Mouse (Mus musculus): ENCODE measurements around the gene Accs. TPM values are rescaled to one million over a fixed set of nuclear protein-coding genes. Genes with fewer than 3 reads are reported as not detected.

Gene Accs
- total and polyA plus RNA-seq, 3 experiments = 5.7 to 6.7 (median 6.2) TPM

GRCm38 (mm10) chr2:93891611-93892280 is 42.0 kb upstream of the Accs start:
- Histone ChIP-seq H3K27ac (ENCODE audit: insufficient read depth, low read depth) (no peak overlapping the region), H3K4me3 (replicated peaks in 1 of 3; ENCODE audit: low read depth in 2 of 3, low read length in 2 of 3, poor library complexity in 1 of 3) (no peak overlapping the region)

GRCm38 (mm10) chr2:93890143-93890542 is 40.4 kb upstream of the Accs start:
- dilution Hi-C loops (cut with MboI; ENCODE audit: extremely low pct_ligation_motif_present, extremely low pct_unique_long_range_greater_than_20kb, low sequenced_read_pairs) (no loop called here), in situ Hi-C loops (cut with MboI; ENCODE audit: low pct_ligation_motif_present, low pct_unique_long_range_greater_than_20kb, low sequenced_read_pairs) (no loop called here)
- Histone ChIP-seq H3K9ac (ENCODE audit: insufficient read depth, low read depth) (no peak overlapping the region), H3K4me3 (replicated peaks in 1 of 3; ENCODE audit: low read depth in 2 of 3, low read length in 2 of 3, poor library complexity in 1 of 3) (no peak overlapping the region), H3K27me3 (replicated peaks) (peaks cover 2% of the 10 kb centered on the region), H3K27ac (ENCODE audit: insufficient read depth, low read depth) (no peak overlapping the region), H3K9me3 (replicated peaks; ENCODE audit: low read length) (no peaks in the 10 kb centered on the region), H3K36me3 (replicated peaks in 1 of 2; ENCODE audit: control insufficient read depth in 1 of 2, insufficient read depth in 1 of 2, low read length in 1 of 2) (no peaks in the 10 kb centered on the region), H3K4me2 (ENCODE audit: insufficient read depth, low read depth, poor library complexity, severe bottlenecking) (no peak overlapping the region), H3K79me2 (replicated peaks; ENCODE audit: control insufficient read depth, extremely low read depth, insufficient read depth, poor library complexity, severe bottlenecking) (no peaks in the 10 kb centered on the region), H3K4me1 (ENCODE audit: control insufficient read depth in 1 of 2, insufficient read depth in 2 of 2) (peaks cover 6 to 10% of the 10 kb centered on the region in 2 experiments; a peak in 2 of 4 replicates)
- no peak for DNase-seq (ENCODE audit: extremely low read depth)
- TF ChIP-seq KAT2A (IDR thresholded peaks at IDR 0.05; ENCODE audit: insufficient replicate concordance, low read length) = no peak
- TF ChIP-seq CHD1 (IDR thresholded peaks at IDR 0.05; ENCODE audit: low read depth, low read length) = no peak
- no peak for TF ChIP-seq UBTF (IDR thresholded peaks at IDR 0.05; ENCODE audit: low read depth, low read length)
- TF ChIP-seq SIN3A (IDR thresholded peaks at IDR 0.05; ENCODE audit: low read length) = no peak
- no peak for TF ChIP-seq MXI1 (IDR thresholded peaks at IDR 0.05; ENCODE audit: low read depth, low read length)
- no peak for TF ChIP-seq MAZ (IDR thresholded peaks at IDR 0.05; ENCODE audit: low read depth, low read length)
- no peak for TF ChIP-seq ZMIZ1 (IDR thresholded peaks at IDR 0.05; ENCODE audit: low read depth, low read length)
- TF ChIP-seq GABPA (IDR thresholded peaks at IDR 0.05; ENCODE audit: insufficient replicate concordance, low read depth, low read length) = no peak
- no peak for TF ChIP-seq ZC3H11A (IDR thresholded peaks at IDR 0.05; ENCODE audit: low read depth, low read length)
- no peak for TF ChIP-seq CHD2 (IDR thresholded peaks at IDR 0.05; ENCODE audit: low read length)
- TF ChIP-seq IRF4 (IDR thresholded peaks at IDR 0.05; ENCODE audit: low read depth, low read length) = no peak
- no peak for TF ChIP-seq NELFE (IDR thresholded peaks at IDR 0.05; ENCODE audit: low read depth, low read length)
- TF ChIP-seq RAD21 (IDR thresholded peaks at IDR 0.05; ENCODE audit: low read depth, low read length) = no peak
- TF ChIP-seq NRF1 (IDR thresholded peaks at IDR 0.05; ENCODE audit: low read depth, low read length) = no peak
- no peak for TF ChIP-seq RCOR1 (conservative IDR thresholded peaks at IDR 0.05; ENCODE audit: low read depth, low read length)
- TF ChIP-seq POLR2A (IDR thresholded peaks at IDR 0.05; ENCODE audit: low read depth, low read length) = no peak
- TF ChIP-seq BHLHE40 (IDR thresholded peaks at IDR 0.05; ENCODE audit: low read depth, low read length) = no peak
- TF ChIP-seq HCFC1 (IDR thresholded peaks at IDR 0.05; ENCODE audit: low read depth, low read length) = no peak

More at GRCm38 (mm10) chr2:93891611-93892280, 42.0 kb upstream of the Accs start:
- in situ Hi-C loops (cut with MboI; ENCODE audit: low pct_ligation_motif_present, low pct_unique_long_range_greater_than_20kb, low sequenced_read_pairs) = no loop called here
- TF ChIP-seq ZMIZ1 (IDR thresholded peaks at IDR 0.05; ENCODE audit: low read depth, low read length) = no peak
- TF ChIP-seq SMC3 (IDR thresholded peaks at IDR 0.05; ENCODE audit: low read depth, low read length) = no peak
- no peak for TF ChIP-seq NRF1 (IDR thresholded peaks at IDR 0.05; ENCODE audit: low read depth, low read length)
- TF ChIP-seq ZNF384 (IDR thresholded peaks at IDR 0.05; ENCODE audit: low read depth, low read length) = no peak
- TF ChIP-seq GABPA (IDR thresholded peaks at IDR 0.05; ENCODE audit: insufficient replicate concordance, low read depth, low read length) = no peak
- no peak for TF ChIP-seq JUN (IDR thresholded peaks at IDR 0.05; ENCODE audit: insufficient read depth, low read depth, low read length)
- TF ChIP-seq IRF4 (IDR thresholded peaks at IDR 0.05; ENCODE audit: low read depth, low read length) = no peak
- TF ChIP-seq MYC (IDR thresholded peaks at IDR 0.05; ENCODE audit: low read depth, low read length) = no peak
- no peak for TF ChIP-seq CTCF (conservative IDR thresholded peaks at IDR 0.05 in 1 of 2, IDR thresholded peaks at IDR 0.05 in 1 of 2; ENCODE audit: low read depth in 2 of 2, low read length in 2 of 2)
- no peak for TF ChIP-seq MXI1 (IDR thresholded peaks at IDR 0.05; ENCODE audit: low read depth, low read length)
- TF ChIP-seq E2F4 (IDR thresholded peaks at IDR 0.05; ENCODE audit: insufficient replicate concordance, low read depth, low read length) = no peak
- TF ChIP-seq POLR2A (IDR thresholded peaks at IDR 0.05; ENCODE audit: low read depth, low read length) = no peak
- no peak for TF ChIP-seq RCOR1 (conservative IDR thresholded peaks at IDR 0.05; ENCODE audit: low read depth, low read length)
- Histone ChIP-seq H3K36me3 (replicated peaks in 1 of 2; ENCODE audit: control insufficient read depth in 1 of 2, insufficient read depth in 1 of 2, low read length in 1 of 2) (no peaks in the 10 kb centered on the region), H3K27me3 (replicated peaks) (peaks cover 2% of the 10 kb centered on the region), H3K4me2 (ENCODE audit: insufficient read depth, low read depth, poor library complexity, severe bottlenecking) (no peak overlapping the region), H3K4me1 (ENCODE audit: control insufficient read depth in 1 of 2, insufficient read depth in 2 of 2) (peaks cover 6 to 10% of the 10 kb centered on the region in 2 experiments; a peak in 2 of 4 replicates), H3K79me2 (replicated peaks; ENCODE audit: control insufficient read depth, extremely low read depth, insufficient read depth, poor library complexity, severe bottlenecking) (no peaks in the 10 kb centered on the region), H3K9me3 (replicated peaks; ENCODE audit: low read length) (no peaks in the 10 kb centered on the region), H3K9ac (ENCODE audit: insufficient read depth, low read depth) (no peak overlapping the region)
- no peak for DNase-seq (ENCODE audit: extremely low read depth)
- dilution Hi-C loops (cut with MboI; ENCODE audit: extremely low pct_ligation_motif_present, extremely low pct_unique_long_range_greater_than_20kb, low sequenced_read_pairs) = no loop called here
